Mouse (Mus musculus): ENCODE measurements at regions not wholly inside any gene's neighbourhood (a gene's known extent, or its start where the extent isn't known, plus 50 kb on each side); places are given as distances from the start of the nearest gene placed in this dataset.

DNA sequence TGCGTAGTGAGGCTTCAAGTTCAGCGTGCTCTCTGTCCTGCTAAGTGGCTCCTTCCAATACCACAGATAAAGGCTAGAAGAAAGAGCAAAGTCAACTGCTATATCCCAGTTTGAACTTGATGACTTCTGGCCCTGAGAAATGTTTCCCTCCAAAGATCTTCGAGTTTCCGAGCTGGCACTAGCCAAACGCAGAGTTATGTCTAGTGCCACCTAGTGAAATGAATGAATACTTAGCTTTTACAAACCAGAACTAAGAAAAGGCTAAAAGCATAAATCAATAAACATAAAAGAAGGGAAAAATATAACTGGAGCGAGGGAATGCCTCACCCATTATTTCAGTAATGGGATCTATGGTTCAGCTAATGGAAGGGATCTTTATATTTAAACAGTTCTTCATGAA lies 377.7 kb upstream of the Gm26657 start:
- no peak for TF ChIP-seq HCFC1 (IDR thresholded peaks at IDR 0.05; ENCODE audit: borderline replicate concordance, insufficient read depth, low read length)
- no peak for TF ChIP-seq MAFK (IDR thresholded peaks at IDR 0.05; ENCODE audit: insufficient read depth, low read depth, low read length)
